Mouse (Mus musculus): ENCODE data around the gene Gipc3. TPM values are rescaled to one million over a fixed set of nuclear protein-coding genes. Genes with fewer than 3 reads are reported as not detected.

The Gipc3 gene
- polyA plus RNA-seq, 1 experiment: 0.16 TPM

- peak; percentile 40 for DNase-seq (ENCODE audit: low read depth)
- TF ChIP-seq POLR2A (IDR thresholded peaks at IDR 0.05; ENCODE audit: borderline replicate concordance, extremely low read depth, insufficient read depth, insufficient read length, poor library complexity, severe bottlenecking) (no peak), CTCF (IDR thresholded peaks at IDR 0.05; ENCODE audit: borderline replicate concordance, extremely low read depth, insufficient read depth, insufficient read length) (peak; percentile 74)
Observed at GRCm38 (mm10) chr10:81304597-81305238, 38.3 kb downstream of the Gipc3 start.

GRCm38 (mm10) chr10:81303761-81304160 is 39.3 kb downstream of the Gipc3 start:
- DNase-seq (ENCODE audit: low read depth): no peak
- no peak for TF ChIP-seq POLR2A (IDR thresholded peaks at IDR 0.05; ENCODE audit: borderline replicate concordance, extremely low read depth, insufficient read depth, insufficient read length, poor library complexity, severe bottlenecking)
- no peak for TF ChIP-seq CTCF (IDR thresholded peaks at IDR 0.05; ENCODE audit: borderline replicate concordance, extremely low read depth, insufficient read depth, insufficient read length)

- DNase-seq (ENCODE audit: low read depth): no peak
- TF ChIP-seq CTCF (IDR thresholded peaks at IDR 0.05; ENCODE audit: borderline replicate concordance, extremely low read depth, insufficient read depth, insufficient read length) (no peak), POLR2A (IDR thresholded peaks at IDR 0.05; ENCODE audit: borderline replicate concordance, extremely low read depth, insufficient read depth, insufficient read length, poor library complexity, severe bottlenecking) (no peak)
Observed at GRCm38 (mm10) chr10:81303258-81303657, 39.8 kb downstream of the Gipc3 start.

- no peak for TF ChIP-seq CTCF (IDR thresholded peaks at IDR 0.05; ENCODE audit: borderline replicate concordance, extremely low read depth, insufficient read depth, insufficient read length)
- no peak for TF ChIP-seq POLR2A (IDR thresholded peaks at IDR 0.05; ENCODE audit: borderline replicate concordance, extremely low read depth, insufficient read depth, insufficient read length, poor library complexity, severe bottlenecking)
- no peak for DNase-seq (ENCODE audit: low read depth)
Observed at GRCm38 (mm10) chr10:81302781-81303218, 40.3 kb downstream of the Gipc3 start.

- TF ChIP-seq CTCF (IDR thresholded peaks at IDR 0.05; ENCODE audit: borderline replicate concordance, extremely low read depth, insufficient read depth, insufficient read length): no peak
- TF ChIP-seq POLR2A (IDR thresholded peaks at IDR 0.05; ENCODE audit: borderline replicate concordance, extremely low read depth, insufficient read depth, insufficient read length, poor library complexity, severe bottlenecking): no peak
- no peak for DNase-seq (ENCODE audit: low read depth)
Observed at GRCm38 (mm10) chr10:81302288-81302687, 40.8 kb downstream of the Gipc3 start.

GRCm38 (mm10) chr10:81301321-81301720 is 41.7 kb downstream of the Gipc3 start:
- TF ChIP-seq CTCF (IDR thresholded peaks at IDR 0.05; ENCODE audit: borderline replicate concordance, extremely low read depth, insufficient read depth, insufficient read length) (no peak), POLR2A (IDR thresholded peaks at IDR 0.05; ENCODE audit: borderline replicate concordance, extremely low read depth, insufficient read depth, insufficient read length, poor library complexity, severe bottlenecking) (no peak)
- no peak for DNase-seq (ENCODE audit: low read depth)

- DNase-seq (ENCODE audit: low read depth): no peak
- TF ChIP-seq POLR2A (IDR thresholded peaks at IDR 0.05; ENCODE audit: borderline replicate concordance, extremely low read depth, insufficient read depth, insufficient read length, poor library complexity, severe bottlenecking) (no peak), CTCF (IDR thresholded peaks at IDR 0.05; ENCODE audit: borderline replicate concordance, extremely low read depth, insufficient read depth, insufficient read length) (no peak)
Observed at GRCm38 (mm10) chr10:81300352-81300907, 42.6 kb downstream of the Gipc3 start.

GRCm38 (mm10) chr10:81299585-81300351 is 43.3 kb downstream of the Gipc3 start:
- no peak for DNase-seq (ENCODE audit: low read depth)
- TF ChIP-seq POLR2A (IDR thresholded peaks at IDR 0.05; ENCODE audit: borderline replicate concordance, extremely low read depth, insufficient read depth, insufficient read length, poor library complexity, severe bottlenecking): no peak
- TF ChIP-seq CTCF (IDR thresholded peaks at IDR 0.05; ENCODE audit: borderline replicate concordance, extremely low read depth, insufficient read depth, insufficient read length): no peak

GRCm38 (mm10) chr10:81298369-81299100 is 44.5 kb downstream of the Gipc3 start:
- TF ChIP-seq POLR2A (IDR thresholded peaks at IDR 0.05; ENCODE audit: borderline replicate concordance, extremely low read depth, insufficient read depth, insufficient read length, poor library complexity, severe bottlenecking) (no peak), CTCF (IDR thresholded peaks at IDR 0.05; ENCODE audit: borderline replicate concordance, extremely low read depth, insufficient read depth, insufficient read length) (no peak)
- DNase-seq (ENCODE audit: low read depth): no peak

- no peak for TF ChIP-seq CTCF (IDR thresholded peaks at IDR 0.05; ENCODE audit: borderline replicate concordance, extremely low read depth, insufficient read depth, insufficient read length)
- TF ChIP-seq POLR2A (IDR thresholded peaks at IDR 0.05; ENCODE audit: borderline replicate concordance, extremely low read depth, insufficient read depth, insufficient read length, poor library complexity, severe bottlenecking): no peak
- DNase-seq (ENCODE audit: low read depth): no peak
Observed at GRCm38 (mm10) chr10:81297845-81298244, 45.2 kb downstream of the Gipc3 start.

GRCm38 (mm10) chr10:81297246-81297645 is 45.8 kb downstream of the Gipc3 start:
- no peak for TF ChIP-seq CTCF (IDR thresholded peaks at IDR 0.05; ENCODE audit: borderline replicate concordance, extremely low read depth, insufficient read depth, insufficient read length)
- TF ChIP-seq POLR2A (IDR thresholded peaks at IDR 0.05; ENCODE audit: borderline replicate concordance, extremely low read depth, insufficient read depth, insufficient read length, poor library complexity, severe bottlenecking): no peak
- DNase-seq (ENCODE audit: low read depth): no peak
